Mouse (Mus musculus) liver, postnatal 0 days (tissue): ENCODE results near the gene Ccdc78.

Source experiments
- CTCF ChIP-seq: sonication (generic); IDR thresholded peaks from 2 replicates; pipeline ENCODE4 v1.5.1; 2016; ENCODE audit warnings: antibody characterized with exemption, low read depth
- EP300 ChIP-seq: IDR thresholded peaks from 2 replicates; pipeline ENCODE4 v1.6.1; 2016; ENCODE audit warnings: antibody characterized with exemption, low read depth, mild to moderate bottlenecking

- TF ChIP-seq CTCF (no peak), EP300 (no peak)
Observed at GRCm38 (mm10) chr17:25825984-25826570, 39.7 kb downstream of the Ccdc78 start.
